Mouse (Mus musculus) heart, embryonic 11.5 days (tissue): ENCODE data around the gene Wdr6. TPM values are rescaled to one million over a fixed set of nuclear protein-coding genes. Genes with fewer than 3 reads are reported as not detected.

Experiments
- ATAC-seq: fragments of 200-750 bp; cut with Nextera tagmentation; replicated peaks from 2 replicates; pipeline ENCODE4 v1.8.0; 2017; ENCODE audit warnings: moderate library complexity; ENCODE audit not compliant: insufficient number of reproducible peaks, low FRiP score, low TSS enrichment
- H3K27ac ChIP-seq: fragments of 300-500 bp; sonication (generic); 2 replicates; pipeline ENCODE4 v1.5.1; 2014; ENCODE audit warnings: mild to moderate bottlenecking, low read depth, low read length
- H3K27me3 ChIP-seq: fragments of 300-500 bp; sonication (generic); 2 replicates; pipeline ENCODE4 v1.6.1; 2014; ENCODE audit warnings: mild to moderate bottlenecking, low read length, mixed read lengths; ENCODE audit not compliant: control insufficient read depth, insufficient read depth
- H3K36me3 ChIP-seq: fragments of 300-500 bp; sonication (generic); 2 replicates; pipeline ENCODE4 v1.6.1; 2014; ENCODE audit warnings: mild to moderate bottlenecking, low read length, moderate library complexity, mixed read lengths; ENCODE audit not compliant: control insufficient read depth, insufficient read depth
- H3K4me1 ChIP-seq: fragments of 300-500 bp; sonication (generic); 2 replicates; pipeline ENCODE4 v1.6.1; 2014; ENCODE audit warnings: low read length; ENCODE audit not compliant: control insufficient read depth, insufficient read depth
- H3K4me2 ChIP-seq: fragments of 300-500 bp; sonication (generic); 2 replicates; pipeline ENCODE4 v1.6.1; 2014; ENCODE audit warnings: mild to moderate bottlenecking, moderate library complexity
- H3K4me3 ChIP-seq: fragments of 300-500 bp; sonication (generic); 2 replicates; pipeline ENCODE4 v1.5.1; 2014; ENCODE audit warnings: low read depth, low read length
- H3K9ac ChIP-seq: fragments of 300-500 bp; sonication (generic); 2 replicates; pipeline ENCODE4 v1.6.1; 2014; ENCODE audit warnings: mild to moderate bottlenecking, low read depth, low read length, moderate library complexity
- H3K9me3 ChIP-seq: fragments of 300-500 bp; sonication (generic); replicated peaks from 2 replicates; pipeline ENCODE4 v1.6.1; 2016; ENCODE audit warnings: low read length; ENCODE audit not compliant: control insufficient read depth
- WGBS: fragments of 180-500 bp; shearing (Covaris S2); extraction: QIAGEN DNeasy Blood & Tissue Kit; methylation state at CpG from one replicate; pipeline ENCODE4 v1.1.7; 2014; ENCODE audit not compliant: insufficient replicate concordance; 5-methylcytosine and 5-hydroxymethylcytosine counted together
- polyA plus RNA-seq: library from polyadenylated mRNA; unstranded; fragments of >200 nt; fragmentation: Nextera tagmentation; extraction: Ambion mirVana; gene quantifications from 2 replicates; pipeline ENCODE4 v1.2.1, GENCODE M21; 2014

Gene Wdr6
- polyA plus RNA-seq, 1 experiment from 2014 or later: 48.6 TPM

GRCm38 (mm10) chr9:108563671-108564070, 14.9 kb downstream of the Wdr6 start:
- no peak for ATAC-seq
- Histone ChIP-seq H3K4me1 (peaks cover 26% of the 10 kb centered on the region), H3K4me2 (no peak overlapping the region), H3K9ac (no peak overlapping the region), H3K27ac (no peak overlapping the region), H3K4me3 (no peak overlapping the region), H3K9me3 (no peaks in the 10 kb centered on the region), H3K36me3 (peaks cover 25% of the 10 kb centered on the region), H3K27me3 (no peaks in the 10 kb centered on the region)
- WGBS: 87% methylated on average over 8 of the region's 8 CpGs

- Histone ChIP-seq H3K4me1 (peaks cover 9% of the 10 kb centered on the region), H3K9ac (peak within 1 kb of the TSS; percentile 80), H3K9me3 (no peaks in the 10 kb centered on the region), H3K27me3 (no peaks in the 10 kb centered on the region), H3K27ac (peak within 1 kb of the TSS; percentile 69), H3K36me3 (peaks cover 46% of the 10 kb centered on the region), H3K4me2 (peak within 1 kb of the TSS; percentile 84), H3K4me3 (peak within 1 kb of the TSS; percentile 58)
- ATAC-seq: peak; percentile 97
- under 1% methylated on average over 52 of the region's 53 CpGs for WGBS
Measured at GRCm38 (mm10) chr9:108560227-108560841, 18.2 kb downstream of the Wdr6 start, which contains the start of gene Impdh2. Gene Impdh2, plus strand, starts transcription at chr9:108560286.

- no peak overlapping the region for H3K9ac ChIP-seq
- no peak overlapping the region for H3K4me2 ChIP-seq
- H3K4me1 ChIP-seq: peaks cover 9% of the 10 kb centered on the region
- no peak overlapping the region for H3K4me3 ChIP-seq
- peaks cover 44% of the 10 kb centered on the region for H3K36me3 ChIP-seq
- no peaks in the 10 kb centered on the region for H3K27me3 ChIP-seq
- WGBS: 82% methylated on average over 4 of the region's 4 CpGs
- H3K27ac ChIP-seq: no peak overlapping the region
- H3K9me3 ChIP-seq: no peaks in the 10 kb centered on the region
- ATAC-seq: no peak
Measured at GRCm38 (mm10) chr9:108559169-108559568, 19.4 kb downstream of the Wdr6 start.

- Histone ChIP-seq H3K27ac (no peak overlapping the region), H3K4me2 (no peak overlapping the region), H3K4me3 (no peak overlapping the region), H3K4me1 (no peaks in the 10 kb centered on the region), H3K36me3 (peaks cover 37% of the 10 kb centered on the region), H3K9ac (no peak overlapping the region), H3K9me3 (no peaks in the 10 kb centered on the region), H3K27me3 (no peaks in the 10 kb centered on the region)
- ATAC-seq: no peak
- 88% methylated on average over 1 of the region's 1 CpGs for WGBS
Measured at GRCm38 (mm10) chr9:108546875-108547274, 31.7 kb downstream of the Wdr6 start.

GRCm38 (mm10) chr9:108545986-108546385, 32.6 kb downstream of the Wdr6 start:
- ATAC-seq: no peak
- Histone ChIP-seq H3K27me3 (no peaks in the 10 kb centered on the region), H3K4me1 (no peaks in the 10 kb centered on the region), H3K9me3 (no peaks in the 10 kb centered on the region), H3K4me2 (no peak overlapping the region), H3K4me3 (no peak overlapping the region), H3K9ac (no peak overlapping the region), H3K36me3 (peaks cover 39% of the 10 kb centered on the region), H3K27ac (no peak overlapping the region)
- WGBS: 92% methylated on average over 3 of the region's 3 CpGs

- Histone ChIP-seq H3K4me1 (no peaks in the 10 kb centered on the region), H3K27ac (no peak overlapping the region), H3K27me3 (no peaks in the 10 kb centered on the region), H3K9ac (no peak overlapping the region), H3K9me3 (no peaks in the 10 kb centered on the region), H3K36me3 (peaks cover 53% of the 10 kb centered on the region), H3K4me3 (no peak overlapping the region), H3K4me2 (no peak overlapping the region)
- no peak for ATAC-seq
Measured at GRCm38 (mm10) chr9:108540846-108541245, 37.7 kb downstream of the Wdr6 start.

GRCm38 (mm10) chr9:108531496-108531895, 47.0 kb downstream of the Wdr6 start:
- WGBS: 88% methylated on average over 1 of the region's 1 CpGs
- H3K9ac ChIP-seq: no peak overlapping the region
- H3K4me3 ChIP-seq: no peak overlapping the region
- no peaks in the 10 kb centered on the region for H3K4me1 ChIP-seq
- H3K27ac ChIP-seq: no peak overlapping the region
- H3K27me3 ChIP-seq: no peaks in the 10 kb centered on the region
- no peak overlapping the region for H3K4me2 ChIP-seq
- no peak for ATAC-seq
- peaks cover 40% of the 10 kb centered on the region for H3K36me3 ChIP-seq
- H3K9me3 ChIP-seq: no peaks in the 10 kb centered on the region

GRCm38 (mm10) chr9:108530954-108531353, 47.6 kb downstream of the Wdr6 start:
- H3K27me3 ChIP-seq: no peaks in the 10 kb centered on the region
- H3K36me3 ChIP-seq: peaks cover 37% of the 10 kb centered on the region
- WGBS: 86% methylated on average over 1 of the region's 1 CpGs
- no peak overlapping the region for H3K9ac ChIP-seq
- H3K4me1 ChIP-seq: no peaks in the 10 kb centered on the region
- no peak for ATAC-seq
- H3K27ac ChIP-seq: no peak overlapping the region
- H3K4me3 ChIP-seq: no peak overlapping the region
- H3K4me2 ChIP-seq: no peak overlapping the region
- H3K9me3 ChIP-seq: no peaks in the 10 kb centered on the region

- Histone ChIP-seq H3K4me2 (no peak overlapping the region), H3K36me3 (peaks cover 7% of the 10 kb centered on the region), H3K27me3 (no peaks in the 10 kb centered on the region), H3K4me3 (no peak overlapping the region), H3K4me1 (peaks cover 4% of the 10 kb centered on the region; the same call in 1 of the 2 replicates), H3K27ac (no peak overlapping the region), H3K9ac (no peak overlapping the region), H3K9me3 (no peaks in the 10 kb centered on the region)
- no peak for ATAC-seq
- 82% methylated on average over 3 of the region's 3 CpGs for WGBS
Measured at GRCm38 (mm10) chr9:108525400-108525799, 53.1 kb downstream of the Wdr6 start.
